Mouse (Mus musculus): ENCODE results near the gene Krtap1-5.
"Not testable (repeated sequence)": the region's sequence is repeated elsewhere in the genome, so short reads cannot be mapped to it uniquely, and the experiment has no call there.

Gene Krtap1-5

GRCm38 (mm10) chr11:99580636-99581035 is at the start of gene Krtap1-5:
Krtap1-5 (minus strand) TSS chr11:99581016.
- DNase-seq (ENCODE audit: low spot score in 2 of 2): no peak

DNA sequence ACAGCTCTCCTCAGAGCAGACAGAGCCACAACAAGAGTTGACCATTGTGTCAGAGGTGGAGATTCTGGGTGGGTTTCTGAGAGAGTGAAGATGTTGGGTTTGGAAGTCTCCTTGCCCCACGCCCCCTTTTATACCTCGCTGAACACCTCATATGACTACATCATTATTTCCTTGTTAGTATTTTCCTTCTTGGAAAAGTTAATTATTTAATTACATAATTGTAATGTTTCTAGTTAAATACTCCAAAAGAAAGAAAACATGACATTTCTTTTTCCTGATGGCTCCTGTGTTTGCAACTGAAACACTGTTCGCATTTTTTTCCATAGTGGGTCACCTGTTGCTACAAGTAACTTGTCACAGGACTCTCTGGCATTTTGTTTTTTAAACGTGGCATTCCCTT is 47.3 kb upstream of the Krtap1-5 start, which contains the start of gene Krtap4-1:
Gene Krtap4-1, minus strand, starts transcription at position 101 of the 400 bp plus-strand sequence.
- no peak for DNase-seq (ENCODE audit: low spot score in 2 of 2)

- DNase-seq (ENCODE audit: low spot score in 2 of 2): no peak
These were observed 39.5 kb upstream of the Krtap1-5 start, which contains the start of gene Gm11562 for GRCm38 (mm10) chr11:99620335-99620734. Gm11562 (minus strand) TSS chr11:99620435.

GRCm38 (mm10) chr11:99614796-99615363 is 34.1 kb upstream of the Krtap1-5 start, which contains the start of gene Krtap2-4:
Krtap2-4 (minus strand) TSS chr11:99614846.
- no peak for DNase-seq (ENCODE audit: low spot score in 2 of 2)

DNA sequence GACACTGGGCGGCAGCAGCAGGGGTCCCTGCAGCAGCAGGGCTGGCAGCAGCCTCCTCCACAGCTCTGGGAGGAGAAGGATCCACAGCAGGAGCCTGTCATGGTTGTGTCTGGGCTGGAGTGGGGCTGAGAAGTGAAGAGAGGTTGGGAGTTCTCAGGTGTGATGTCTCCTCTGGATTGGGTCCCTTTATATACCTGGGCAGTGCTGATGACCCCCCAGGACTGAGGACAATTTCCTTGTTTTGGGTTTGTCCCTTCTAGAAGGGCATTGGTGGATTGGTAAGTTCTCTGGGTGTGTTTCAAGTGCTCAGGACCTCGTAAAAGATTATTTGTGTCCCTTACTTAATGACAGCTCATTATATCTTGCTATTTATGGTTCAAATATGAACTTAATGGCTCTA is 29.3 kb upstream of the Krtap1-5 start, which contains the start of gene Gm11937:
Gene Gm11937, minus strand, starts transcription at position 101 of the 400 bp plus-strand sequence.
- not testable (repeated sequence) for DNase-seq (ENCODE audit: low spot score in 2 of 2)

- peak; percentile 34 to 47 for DNase-seq (ENCODE audit: low spot score in 2 of 2)
These were observed 28.3 kb upstream of the Krtap1-5 start for GRCm38 (mm10) chr11:99609126-99609525.

GRCm38 (mm10) chr11:99603208-99603607 is 22.4 kb upstream of the Krtap1-5 start, which contains the start of gene Gm11938:
Gm11938 (minus strand) TSS chr11:99603308.
- not testable (repeated sequence) for DNase-seq (ENCODE audit: low spot score in 2 of 2)

DNA sequence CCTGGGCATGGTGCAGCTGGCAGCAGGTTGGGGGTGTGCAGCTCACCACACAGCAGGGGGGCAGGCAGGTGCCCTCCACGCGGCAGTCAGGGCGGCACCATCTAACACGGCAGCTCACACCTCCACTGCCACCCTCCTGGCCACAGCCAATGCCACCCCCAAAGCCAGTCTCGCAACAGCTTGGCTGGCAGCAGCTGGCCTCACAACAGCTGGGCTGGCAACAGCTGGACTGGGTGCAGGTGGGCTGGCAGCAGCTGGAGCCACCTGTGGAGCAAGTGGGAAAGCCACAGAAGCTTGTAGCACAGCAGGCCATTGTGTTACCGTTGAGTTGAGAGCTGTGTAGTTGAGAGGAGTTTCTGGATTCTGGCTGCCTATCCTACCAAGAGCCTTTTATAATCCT is 16.9 kb upstream of the Krtap1-5 start, which contains the start of gene Krtap9-3:
Gene Krtap9-3, minus strand, starts transcription at position 364 of the 400 bp plus-strand sequence.
- DNase-seq (ENCODE audit: low spot score in 2 of 2): not testable (repeated sequence)

- DNase-seq (ENCODE audit: low spot score in 2 of 2): no peak
These were observed 10.2 kb upstream of the Krtap1-5 start, which contains the start of gene Krtap1-3 for GRCm38 (mm10) chr11:99590981-99591380. Krtap1-3 (minus strand) TSS chr11:99591339.

DNA sequence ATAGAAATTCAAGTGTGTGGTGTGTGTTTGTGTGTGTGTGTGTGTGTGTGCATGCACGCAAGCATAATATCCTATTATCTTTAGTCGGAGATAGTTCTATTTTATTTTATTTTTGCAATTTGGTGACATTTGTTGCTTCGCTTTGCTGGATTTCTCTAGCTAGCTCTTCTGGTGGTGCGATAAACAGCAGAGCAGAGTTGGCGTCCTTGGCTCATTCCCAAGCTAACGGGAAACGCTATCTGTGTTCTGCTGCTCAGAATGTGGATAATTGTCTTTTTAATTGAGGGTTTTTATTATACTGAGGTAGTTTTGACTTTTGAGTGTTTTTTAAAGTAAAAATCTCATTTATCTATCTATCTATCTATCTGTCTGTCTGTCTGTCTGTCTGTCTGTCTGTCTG is 4.3 kb upstream of the Krtap1-5 start:
- peak; percentile 35 to 41 for DNase-seq (ENCODE audit: low spot score in 2 of 2)

DNA sequence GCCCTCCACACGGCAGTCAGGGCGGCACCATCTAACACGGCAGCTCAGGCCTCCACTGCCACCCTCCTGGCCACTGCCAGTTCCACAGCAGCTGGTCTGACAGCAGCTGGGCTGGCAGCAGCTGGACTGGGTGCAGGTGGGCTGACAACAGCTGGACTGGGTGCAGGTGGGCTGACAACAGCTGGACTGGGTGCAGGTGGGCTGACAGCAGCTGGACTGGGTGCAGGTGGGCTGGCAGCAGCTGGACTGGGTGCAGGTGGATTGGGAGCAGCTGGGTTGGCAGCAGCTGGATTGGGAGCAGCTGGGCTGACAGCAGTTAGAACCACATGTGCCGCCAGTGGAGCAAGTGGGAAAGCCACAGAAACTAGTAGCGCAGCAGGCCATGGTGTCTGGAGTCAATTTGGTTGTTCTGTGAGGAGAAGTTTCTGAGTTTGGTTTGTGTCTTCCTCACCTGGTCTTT is 2.5 kb upstream of the Krtap1-5 start, which contains the start of gene Krtap1-4:
Gene Krtap1-4, minus strand, starts transcription at position 410 of the 460 bp plus-strand sequence.
- no peak for DNase-seq (ENCODE audit: low spot score in 2 of 2)

- no peak for DNase-seq (ENCODE audit: low spot score in 2 of 2)
These were observed 748 bp upstream of the Krtap1-5 start for GRCm38 (mm10) chr11:99581564-99581963.

DNA sequence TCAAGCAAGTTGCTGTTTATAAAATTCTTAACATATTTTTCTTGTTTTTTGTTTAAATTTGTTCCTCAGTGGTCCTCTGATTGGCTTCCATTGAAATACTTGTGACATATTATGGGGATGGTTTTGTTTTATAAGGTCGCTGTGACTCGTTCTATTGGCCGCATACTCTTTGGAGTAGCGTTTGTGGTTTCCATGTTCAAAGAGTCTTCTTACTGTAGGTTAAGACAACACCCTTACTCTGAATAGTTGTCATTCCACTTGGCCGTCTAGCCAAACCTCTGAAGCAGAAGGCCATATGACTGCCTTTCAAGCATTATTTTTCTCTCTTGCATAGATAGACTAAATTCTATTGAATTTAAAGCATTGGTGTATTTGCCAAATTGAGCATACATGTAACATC is 235 bp upstream of the Krtap1-5 start:
- DNase-seq (ENCODE audit: low spot score in 2 of 2): no peak

DNA sequence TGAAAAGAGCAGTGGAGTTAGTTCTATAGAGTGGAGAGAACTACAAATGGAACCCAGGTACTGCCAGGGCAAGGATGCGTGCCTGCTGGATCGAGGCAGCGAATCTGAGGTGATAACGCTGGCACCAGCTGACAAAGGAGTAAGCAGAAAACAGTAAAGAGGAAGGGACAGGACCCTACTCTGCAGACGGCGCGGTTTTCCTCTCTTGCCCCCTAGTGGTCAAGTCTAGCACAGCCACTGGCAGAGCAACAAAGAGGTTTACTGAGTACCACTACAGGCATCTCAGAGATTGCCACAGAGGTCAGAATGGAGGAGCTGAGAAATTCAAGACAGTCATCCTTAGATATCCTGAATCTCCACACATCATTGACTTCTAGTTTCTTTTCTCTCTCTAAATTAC is 6.7 kb downstream of the Krtap1-5 start:
- DNase-seq (ENCODE audit: low spot score in 2 of 2): peak; percentile 55 to 73

- no peak for DNase-seq (ENCODE audit: low spot score in 2 of 2)
These were observed 7.7 kb downstream of the Krtap1-5 start for GRCm38 (mm10) chr11:99573164-99573563.

DNA sequence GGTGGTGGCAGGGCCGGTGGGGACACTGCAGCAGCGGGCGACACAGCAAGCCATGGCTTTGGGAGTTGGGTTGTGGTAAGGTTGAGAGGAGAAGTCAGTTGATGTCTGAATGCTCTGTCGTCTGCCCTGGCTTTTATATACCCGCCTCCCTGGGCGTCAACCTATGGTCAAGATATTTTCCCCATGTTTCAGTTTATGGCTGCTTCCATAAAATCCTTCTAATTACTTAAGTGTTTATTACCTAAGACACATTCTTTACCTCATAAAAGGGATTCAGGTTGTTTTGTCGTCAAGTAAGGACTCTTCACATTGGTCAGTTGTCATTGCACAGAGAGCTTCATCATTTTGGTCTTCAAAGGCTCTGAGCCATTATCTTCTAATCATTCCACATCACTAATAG is 14.3 kb downstream of the Krtap1-5 start, which contains the start of gene Krtap3-1:
Gene Krtap3-1, minus strand, starts transcription at position 101 of the 400 bp plus-strand sequence.
- DNase-seq (ENCODE audit: low spot score in 2 of 2): no peak

- no peak for DNase-seq (ENCODE audit: low spot score in 2 of 2)
These were observed 18.2 kb downstream of the Krtap1-5 start for GRCm38 (mm10) chr11:99562580-99562979.

GRCm38 (mm10) chr11:99559366-99559765 is 21.4 kb downstream of the Krtap1-5 start, which contains the start of gene Gm11939:
Gm11939 (minus strand) TSS chr11:99559466.
- no peak for DNase-seq (ENCODE audit: low spot score in 2 of 2)

GRCm38 (mm10) chr11:99557976-99558745 is 22.7 kb downstream of the Krtap1-5 start:
- no peak for DNase-seq (ENCODE audit: low spot score in 2 of 2)

- DNase-seq (ENCODE audit: low spot score in 2 of 2): no peak
These were observed 24.1 kb downstream of the Krtap1-5 start, which contains the start of gene Krtap3-2 for GRCm38 (mm10) chr11:99556753-99557152. Krtap3-2 (minus strand) TSS chr11:99556853.

DNA sequence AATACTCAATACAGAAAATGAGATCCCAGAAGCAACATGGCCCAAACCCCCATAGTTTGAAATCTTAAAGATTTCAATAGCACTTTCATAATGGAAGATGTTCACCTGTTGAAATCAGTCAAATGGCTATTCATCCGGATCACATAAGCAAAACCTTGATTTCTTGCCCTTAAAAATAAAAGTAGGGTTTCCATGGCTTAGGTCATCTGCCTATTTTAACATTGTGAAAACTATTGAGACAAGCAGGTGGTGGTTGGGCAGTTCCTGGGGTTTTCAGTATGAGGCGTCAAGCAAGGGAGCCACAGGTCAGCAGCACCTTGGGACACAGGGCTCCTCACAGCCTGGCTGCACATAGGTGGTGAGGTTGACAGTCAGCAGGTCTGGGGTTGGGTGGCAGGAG is 24.6 kb downstream of the Krtap1-5 start:
- DNase-seq (ENCODE audit: low spot score in 2 of 2): no peak

- DNase-seq (ENCODE audit: low spot score in 2 of 2): no peak
These were observed 30.1 kb downstream of the Krtap1-5 start, which contains the start of gene Krtap3-3 for GRCm38 (mm10) chr11:99550765-99551164. Krtap3-3 (minus strand) TSS chr11:99550865.
